Mouse (Mus musculus) subcutaneous adipose tissue, adult 2 months (tissue): Measurements from ENCODE around the gene Cox4i1. TPM values are rescaled to one million over a fixed set of nuclear protein-coding genes. Genes with fewer than 3 reads are reported as not detected.

Experiments
- polyA plus RNA-seq: library from polyadenylated mRNA; depleted of rRNA; stranded (reverse); fragments of >200 nt; gene quantifications from 2 replicates; pipeline ENCODE4 v1.2.3, GENCODE M21; 2012; ENCODE audit warnings: low replicate concordance; rRNA removed

Cox4i1 gene
- 1,273 and 1,531 TPM in 2 replicates for polyA plus RNA-seq

GRCm38 (mm10) chr8:120667561-120668373 is at the start of gene Cox4i1, which contains the start of gene Gm27021:
Cox4i1 (plus strand) TSS chr8:120668222.
Gm27021 (minus strand) TSS chr8:120668079.

GRCm38 (mm10) chr8:120647532-120647931 is 20.5 kb upstream of the Cox4i1 start, which contains the start of gene 1190005I06Rik:
1190005I06Rik (minus strand) TSS chr8:120647632.

GRCm38 (mm10) chr8:120668374-120668905 is 418 bp downstream of the Cox4i1 start, which contains the start of gene Emc8:
Emc8 (minus strand) TSS chr8:120668573.

Other genes with a start within 250 kb of the Cox4i1 start
- gene Gins2, start 78.9 kb upstream of the Cox4i1 start, polyA plus RNA-seq: 25.1 and 25.7 TPM in 2 replicates
- gene 1190005I06Rik, start 20.6 kb upstream of the Cox4i1 start, polyA plus RNA-seq: 14.9 and 20.5 TPM in 2 replicates
- 1.2 and 2.5 TPM in 2 replicates for gene Gm27021, start 143 bp upstream of the Cox4i1 start, polyA plus RNA-seq
- gene Emc8, start 351 bp downstream of the Cox4i1 start, polyA plus RNA-seq: 112 and 118 TPM in 2 replicates
- 20.2 and 30.0 TPM in 2 replicates for gene Irf8, start 68.1 kb downstream of the Cox4i1 start, polyA plus RNA-seq